Mouse (Mus musculus): ENCODE data around the gene Otulin.

The Otulin gene

DNA sequence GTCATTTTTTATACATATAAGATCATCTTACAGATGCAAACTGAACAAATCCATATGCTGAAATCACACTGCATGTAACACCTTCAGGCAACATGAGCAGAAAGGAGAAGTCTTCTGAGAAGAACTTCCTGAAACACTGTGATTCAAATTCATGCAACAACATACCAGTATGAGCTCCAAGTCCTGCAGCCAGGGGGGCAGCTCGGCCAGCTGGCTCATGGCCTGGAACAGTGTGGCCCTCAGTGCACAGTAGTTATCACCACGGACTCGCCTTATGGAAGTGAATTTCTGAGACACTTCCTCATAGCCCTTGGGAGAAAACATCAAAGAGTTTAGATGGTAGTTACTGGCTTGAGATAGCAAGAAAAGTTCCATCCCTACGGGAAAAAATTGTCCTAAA lies 14.3 kb downstream of the Otulin start:
- peak in 1 of 2 experiments; percentile 36 for DNase-seq (ENCODE audit: low spot score in 2 of 2)

DNA sequence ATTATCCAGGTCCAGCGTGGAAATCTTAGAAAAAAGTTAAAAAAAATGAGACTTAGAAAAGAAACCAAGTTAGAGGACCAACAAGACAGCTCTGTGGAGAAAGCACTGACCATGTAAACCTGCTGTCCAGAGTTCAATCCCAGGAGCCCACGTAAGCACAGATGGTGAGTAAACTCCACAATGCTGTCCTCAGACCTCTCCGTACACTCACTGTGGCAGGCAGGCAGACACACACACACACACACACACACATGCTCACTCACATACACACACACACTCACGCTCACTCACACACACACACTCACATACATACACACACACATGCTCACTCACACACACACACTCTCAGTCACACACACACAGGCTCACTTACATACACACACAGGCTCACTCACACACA lies 17.2 kb downstream of the Otulin start:
- no peak for DNase-seq (ENCODE audit: low spot score in 2 of 2)

DNA sequence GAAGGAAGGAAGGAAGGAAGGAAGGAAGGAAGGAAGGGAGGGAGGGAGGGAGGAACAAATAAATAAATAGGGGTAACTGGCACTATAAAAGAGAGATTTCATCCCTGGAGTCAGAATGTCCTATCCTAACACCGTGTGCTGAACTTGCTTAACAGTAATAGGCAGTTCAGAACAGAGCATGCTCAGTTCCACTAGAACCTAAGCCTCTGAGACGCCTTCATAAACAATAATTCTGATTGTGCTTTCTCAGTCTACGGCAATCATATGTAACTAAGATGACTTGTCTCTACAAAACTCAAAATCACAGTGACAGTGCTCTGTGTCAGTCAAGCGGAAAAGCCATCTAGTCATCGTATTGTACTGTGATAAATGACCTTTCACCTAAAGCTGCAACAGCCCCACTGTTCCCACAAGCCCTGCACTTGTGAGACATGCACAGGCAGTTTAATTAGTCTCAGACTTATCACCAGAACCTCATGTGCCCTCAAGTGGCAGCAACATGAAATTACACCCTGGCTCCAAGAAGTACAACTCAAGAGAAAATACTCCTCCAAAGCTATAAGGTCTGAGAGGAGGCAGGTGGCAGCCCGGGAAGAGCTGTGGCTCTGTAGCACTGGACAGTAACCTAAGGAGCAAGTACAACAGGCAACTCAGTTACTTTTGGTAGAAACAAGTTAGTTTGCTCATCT lies 17.8 kb downstream of the Otulin start:
- DNase-seq (ENCODE audit: low spot score in 2 of 2) = peak in 1 of 2 experiments; percentile 30

DNA sequence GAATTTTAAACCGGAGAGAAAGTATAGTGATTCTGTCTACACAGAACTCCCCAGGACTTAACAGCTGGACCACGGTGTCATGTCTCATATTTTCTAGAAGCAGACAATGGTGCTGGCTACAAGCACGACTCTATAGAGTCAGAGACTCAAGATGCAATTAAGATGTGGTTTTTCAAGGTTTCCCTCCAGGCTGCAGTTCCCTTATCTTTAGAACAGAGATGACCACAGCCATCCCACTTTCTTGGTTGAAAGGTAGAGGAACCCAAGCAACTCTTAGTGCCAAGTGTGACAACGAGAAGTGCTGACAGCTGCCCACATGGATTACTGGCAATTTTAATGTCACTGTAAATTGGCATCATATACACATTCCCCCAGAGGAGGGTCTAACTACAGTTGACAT lies 20.9 kb downstream of the Otulin start:
- no peak for DNase-seq (ENCODE audit: low spot score in 2 of 2)

DNA sequence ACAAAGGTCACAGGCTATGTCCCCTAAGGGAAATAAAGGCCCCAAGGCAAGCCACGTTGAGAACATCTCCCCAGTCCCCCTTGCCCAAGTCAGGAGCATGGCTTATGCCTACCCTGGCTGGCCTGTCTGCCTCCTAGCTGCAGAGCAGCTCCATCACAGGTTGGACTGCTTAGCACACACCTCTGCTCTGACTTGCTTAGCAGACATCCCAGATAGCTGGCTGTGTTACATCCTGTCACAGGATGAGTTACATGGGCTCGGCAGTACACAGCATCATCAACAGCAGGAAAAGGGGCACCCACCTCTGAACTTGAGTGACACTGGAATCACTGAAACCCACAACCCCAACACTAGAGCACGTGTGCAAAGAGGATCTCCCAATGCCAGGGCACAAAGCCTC lies 25.2 kb downstream of the Otulin start:
- no peak for DNase-seq (ENCODE audit: low spot score in 2 of 2)

DNA sequence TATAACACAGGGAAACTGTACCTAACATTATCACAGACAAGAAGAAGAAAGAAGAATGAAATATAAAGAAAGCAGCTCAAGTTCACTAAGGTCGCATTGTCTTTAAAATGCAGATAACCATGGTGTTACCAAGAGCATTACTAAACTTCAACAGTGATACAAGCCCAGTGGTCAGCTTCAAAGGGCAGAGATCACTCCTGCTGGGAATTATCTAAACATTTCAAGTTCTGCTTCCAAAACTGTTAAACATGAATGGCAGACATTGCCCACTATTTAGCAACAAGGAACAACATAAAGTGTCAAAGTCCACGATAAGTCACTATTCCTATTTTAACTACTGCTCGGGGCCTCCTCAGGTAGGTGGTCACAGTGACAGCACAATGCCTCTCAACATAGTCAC lies 25.9 kb downstream of the Otulin start:
- no peak for DNase-seq (ENCODE audit: low spot score in 2 of 2)

DNA sequence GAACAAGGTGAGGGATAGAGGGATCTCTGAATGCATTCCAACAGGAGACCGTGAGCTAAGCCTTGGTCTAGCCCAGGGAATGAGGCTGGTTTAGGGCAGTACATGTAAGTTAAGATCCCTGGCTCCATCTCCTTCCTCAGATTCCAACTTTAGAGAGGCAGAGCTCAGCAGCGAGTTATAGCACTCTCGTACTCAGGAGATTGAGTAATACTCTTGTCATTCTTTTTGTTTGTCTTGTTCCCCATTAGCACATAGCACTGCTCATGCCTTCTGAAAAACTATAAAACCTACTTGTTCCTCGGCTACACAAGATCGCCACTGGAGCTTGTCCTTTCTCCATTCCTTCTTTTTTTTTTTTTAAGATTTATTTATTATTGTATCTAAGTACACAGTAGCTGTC lies 30.0 kb downstream of the Otulin start:
- no peak for DNase-seq (ENCODE audit: low spot score in 2 of 2)

DNA sequence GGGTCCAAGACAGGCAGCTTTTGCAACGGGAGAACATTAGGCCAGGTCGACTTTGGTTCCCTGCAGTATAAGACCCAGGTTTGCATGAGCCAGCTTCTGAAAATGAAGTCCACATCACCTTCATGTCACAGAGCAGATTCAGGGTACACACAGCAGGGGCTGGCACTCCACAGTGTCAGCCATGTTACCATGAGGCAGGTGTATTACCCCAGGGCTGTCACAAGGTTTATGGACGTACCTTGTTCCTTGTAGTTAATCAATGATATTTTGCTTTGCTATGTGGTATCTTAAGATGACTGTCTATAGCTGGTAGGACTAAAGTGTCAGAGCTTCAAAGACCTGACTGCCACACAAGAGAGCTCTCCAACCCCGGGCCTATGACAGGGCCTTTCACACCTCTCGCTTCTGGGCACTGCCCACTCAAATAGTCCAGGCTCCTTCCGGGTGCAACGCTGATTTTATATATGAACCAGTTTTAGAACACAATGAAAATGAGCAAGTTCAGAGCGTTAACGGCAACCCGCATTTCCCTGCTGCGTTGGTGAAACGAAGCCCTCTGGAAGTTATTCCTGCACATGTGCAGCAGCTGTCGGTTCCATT lies 31.6 kb downstream of the Otulin start:
- DNase-seq (ENCODE audit: low spot score in 2 of 2) = no peak

DNA sequence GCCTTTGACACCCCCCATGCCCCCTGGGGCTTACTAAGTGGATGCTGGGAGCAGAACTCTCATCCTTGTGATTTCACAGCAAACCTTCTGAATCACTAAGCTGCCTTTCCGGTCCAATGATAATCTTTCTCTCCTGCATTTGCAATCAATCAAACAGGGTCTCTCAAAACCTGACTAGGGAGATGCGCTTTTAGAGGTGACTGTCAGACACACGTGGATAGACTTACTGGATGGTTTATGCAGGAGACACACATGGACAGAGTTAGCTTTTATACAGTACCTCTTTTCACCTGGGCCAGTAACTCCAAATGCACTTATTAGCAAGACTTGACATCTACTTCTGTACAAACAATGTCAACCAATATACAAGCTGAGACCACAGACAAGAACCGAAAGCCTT lies 33.0 kb downstream of the Otulin start:
- DNase-seq (ENCODE audit: low spot score in 2 of 2) = no peak

DNA sequence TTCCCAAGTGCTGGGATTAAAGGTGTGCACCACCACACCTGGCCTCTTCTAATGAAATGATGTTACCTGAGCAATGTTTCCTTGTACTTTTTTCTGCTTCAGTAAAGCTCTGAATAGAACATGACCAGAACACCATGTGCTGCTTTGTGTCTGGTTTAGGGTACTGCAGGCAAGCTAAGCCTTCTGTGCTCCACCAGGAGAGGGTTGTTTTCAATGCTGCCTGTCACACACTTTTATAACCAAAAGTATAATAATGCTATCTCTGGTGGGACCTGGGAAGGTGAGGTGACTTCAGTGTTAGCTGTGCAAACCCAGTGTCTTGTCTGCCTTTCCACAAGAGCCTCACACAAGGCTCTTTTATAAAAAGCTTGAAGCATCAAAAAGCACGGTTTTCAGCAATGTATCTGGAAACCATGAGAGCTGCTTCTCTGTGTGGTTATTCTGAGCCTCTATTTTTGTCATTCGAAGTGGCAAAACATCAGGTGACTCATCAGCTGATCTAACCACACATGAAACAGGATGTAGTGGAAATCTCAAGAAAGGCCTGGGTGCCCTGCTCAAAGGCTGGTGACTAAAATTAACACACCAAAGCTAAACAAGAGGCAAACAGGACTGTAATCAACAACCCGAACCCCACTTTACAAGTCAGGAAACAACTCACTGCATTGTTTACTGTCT lies 33.9 kb downstream of the Otulin start:
- peak in 1 of 2 experiments; percentile 68 for DNase-seq (ENCODE audit: low spot score in 2 of 2)

DNA sequence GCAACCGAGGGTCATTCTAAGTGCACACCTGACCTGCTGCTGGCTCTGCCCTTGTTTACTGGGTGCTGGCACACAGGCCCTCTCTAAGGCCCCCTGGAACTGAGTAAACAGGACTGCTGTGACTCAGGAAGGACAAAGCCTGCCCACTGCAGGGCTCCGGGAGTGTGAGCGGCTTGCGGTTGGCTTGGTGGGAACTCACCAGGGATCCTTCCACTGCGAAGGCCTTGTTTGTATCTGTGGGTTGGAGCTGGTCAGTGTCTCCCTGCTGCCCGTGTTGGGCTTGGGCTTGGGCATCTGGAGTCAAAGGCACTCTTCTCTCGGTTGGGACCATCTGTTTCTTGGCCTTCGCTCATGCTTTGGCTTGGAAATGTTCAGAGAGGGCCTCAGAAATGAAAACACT lies 34.9 kb downstream of the Otulin start:
- no peak for DNase-seq (ENCODE audit: low spot score in 2 of 2)

DNA sequence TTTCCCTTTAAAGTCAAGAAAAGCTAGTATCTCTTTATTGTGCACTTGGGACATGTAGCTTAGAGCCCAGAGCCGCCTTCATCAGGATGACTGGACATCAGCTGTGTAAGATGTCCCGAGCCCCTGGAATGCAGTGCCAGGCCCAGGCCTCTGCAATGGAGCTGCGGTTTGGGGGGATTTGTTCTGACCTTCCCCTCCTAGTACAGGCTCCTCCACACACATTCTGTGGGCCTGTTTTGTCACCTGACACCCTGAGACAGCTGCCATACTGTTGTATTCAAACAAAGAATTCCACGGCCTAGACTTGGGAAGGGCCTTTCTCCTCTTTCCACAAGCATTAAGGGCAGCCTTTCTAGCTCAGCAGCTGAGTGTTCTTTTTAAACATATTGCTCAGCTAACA lies 35.5 kb downstream of the Otulin start:
- no peak for DNase-seq (ENCODE audit: low spot score in 2 of 2)

DNA sequence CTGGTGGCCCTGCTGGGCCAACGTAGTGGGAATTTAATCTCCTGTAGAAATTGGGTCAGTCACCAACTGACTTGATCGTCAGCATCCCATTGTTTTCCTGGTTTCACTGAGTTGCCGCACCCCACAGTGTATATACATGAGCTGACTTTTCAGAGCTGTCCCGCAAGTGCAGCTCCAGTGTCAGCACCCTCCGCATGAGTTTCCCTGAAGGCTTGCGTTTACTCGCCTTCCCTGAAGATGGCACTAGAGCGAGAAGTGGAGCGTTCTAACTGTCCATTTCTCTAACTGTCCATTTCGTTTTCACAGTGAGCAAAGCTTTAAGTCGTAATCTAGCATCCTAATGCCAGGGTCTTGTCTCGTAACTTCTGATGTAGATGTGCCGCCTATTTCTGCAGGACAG lies 36.8 kb downstream of the Otulin start:
- no peak for DNase-seq (ENCODE audit: low spot score in 2 of 2)

DNA sequence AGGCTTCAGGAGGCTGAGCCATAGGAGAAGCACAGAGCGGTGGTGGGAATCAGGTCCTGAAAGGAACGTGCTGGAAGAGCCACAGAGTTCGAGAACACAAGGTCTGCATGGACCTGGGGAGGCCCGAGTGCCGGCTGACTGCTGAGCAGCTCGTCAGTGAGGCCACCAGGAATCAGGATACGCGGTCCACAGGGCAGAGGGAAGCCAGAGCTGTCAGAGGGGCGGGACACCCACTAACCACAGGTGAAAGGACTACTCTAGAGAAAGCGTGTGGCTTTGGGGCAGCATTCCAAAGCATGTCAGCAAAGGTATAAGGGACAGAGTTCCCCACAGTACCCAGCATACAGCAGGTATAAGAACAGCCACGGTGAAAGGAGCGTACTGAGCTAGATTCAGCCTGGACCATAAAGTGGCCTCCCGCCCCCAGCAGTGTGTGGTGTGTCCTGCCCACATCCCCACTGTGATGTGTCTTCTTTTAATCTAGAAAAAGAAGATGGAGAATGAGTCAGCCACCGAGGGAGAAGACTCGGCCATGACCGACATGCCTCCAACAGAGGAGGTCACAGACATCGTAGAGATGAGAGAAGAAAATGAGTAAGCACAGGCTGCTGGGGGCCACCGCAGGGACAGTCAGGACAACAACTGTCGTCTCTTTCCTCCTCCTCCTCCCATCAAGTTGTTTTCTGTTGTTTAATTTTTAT lies 37.7 kb downstream of the Otulin start:
- DNase-seq (ENCODE audit: low spot score in 2 of 2) = no peak

DNA sequence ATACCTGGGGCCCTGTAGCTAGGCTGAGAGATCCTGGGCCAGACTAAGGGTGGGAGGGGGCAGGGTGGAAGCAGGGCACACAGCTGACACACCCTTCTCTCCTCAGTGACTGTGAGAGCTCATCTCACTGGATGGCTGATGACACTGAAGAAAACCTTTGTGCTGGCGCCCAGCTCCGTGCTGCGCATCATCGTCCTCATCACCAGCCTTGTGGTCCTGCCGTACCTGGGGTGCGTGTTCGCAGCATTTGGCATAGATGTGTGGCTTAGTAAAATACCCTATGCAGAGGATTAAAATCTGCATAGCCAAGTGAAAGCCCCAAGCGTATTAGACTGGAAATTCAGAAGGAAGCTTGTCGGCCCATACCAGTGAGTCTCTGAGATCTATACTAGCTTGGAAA lies 39.7 kb downstream of the Otulin start:
- no peak for DNase-seq (ENCODE audit: low spot score in 2 of 2)

DNA sequence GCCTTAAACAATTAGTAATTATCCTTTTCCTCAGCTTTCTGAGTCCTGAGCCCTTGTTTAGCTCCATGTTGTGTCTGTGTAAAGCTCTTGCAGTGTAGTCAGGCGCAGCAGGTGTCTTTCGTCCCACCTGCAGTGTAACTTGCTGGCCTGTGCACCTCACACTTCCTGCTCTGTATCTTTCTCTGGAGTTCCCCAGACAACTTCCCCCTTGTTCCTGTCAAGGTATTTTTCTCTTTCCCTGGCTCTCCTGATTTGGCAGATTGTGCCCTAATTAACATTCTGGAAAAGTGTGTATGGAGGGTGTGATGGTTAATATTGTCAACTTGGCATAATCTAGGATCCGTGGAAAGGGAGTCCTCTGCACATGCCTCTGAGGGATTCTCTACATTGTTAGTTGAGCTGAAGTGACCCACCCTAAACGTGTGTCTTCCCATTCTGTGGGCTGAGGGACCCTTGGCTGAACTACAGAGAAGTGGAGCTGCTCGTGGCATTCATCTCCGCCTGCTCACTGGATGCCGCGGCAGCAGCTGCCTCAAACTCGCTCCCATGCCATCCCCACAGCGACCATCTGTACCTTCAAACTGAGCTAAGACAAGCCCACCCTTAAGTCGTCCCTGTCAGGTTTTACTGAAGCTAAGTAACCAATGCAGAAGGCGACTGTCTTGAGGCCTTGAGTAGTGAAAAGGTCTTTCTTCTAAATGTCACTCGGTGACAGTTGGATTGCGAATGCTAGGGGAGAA lies 42.2 kb downstream of the Otulin start:
- DNase-seq (ENCODE audit: low spot score in 2 of 2) = no peak

DNA sequence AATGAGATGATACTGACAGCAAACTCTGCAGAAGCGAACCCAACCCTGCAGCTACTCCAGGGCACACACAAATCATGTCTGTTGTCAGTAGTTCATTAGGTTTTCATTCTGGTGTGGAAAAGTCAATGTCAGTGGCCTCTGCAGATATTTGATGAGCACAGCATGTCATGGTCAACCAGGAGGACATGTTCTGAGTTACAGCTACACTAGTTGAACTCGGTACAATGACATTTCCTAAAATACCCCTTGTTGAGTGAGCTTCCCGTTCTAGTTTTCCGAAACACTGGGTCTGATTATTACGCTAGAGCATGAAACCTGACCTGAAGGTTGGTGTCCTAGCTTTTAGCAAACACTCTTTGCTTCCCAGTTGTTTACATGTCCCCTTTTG lies 44.4 kb downstream of the Otulin start:
- DNase-seq (ENCODE audit: low spot score in 2 of 2) = no peak

DNA sequence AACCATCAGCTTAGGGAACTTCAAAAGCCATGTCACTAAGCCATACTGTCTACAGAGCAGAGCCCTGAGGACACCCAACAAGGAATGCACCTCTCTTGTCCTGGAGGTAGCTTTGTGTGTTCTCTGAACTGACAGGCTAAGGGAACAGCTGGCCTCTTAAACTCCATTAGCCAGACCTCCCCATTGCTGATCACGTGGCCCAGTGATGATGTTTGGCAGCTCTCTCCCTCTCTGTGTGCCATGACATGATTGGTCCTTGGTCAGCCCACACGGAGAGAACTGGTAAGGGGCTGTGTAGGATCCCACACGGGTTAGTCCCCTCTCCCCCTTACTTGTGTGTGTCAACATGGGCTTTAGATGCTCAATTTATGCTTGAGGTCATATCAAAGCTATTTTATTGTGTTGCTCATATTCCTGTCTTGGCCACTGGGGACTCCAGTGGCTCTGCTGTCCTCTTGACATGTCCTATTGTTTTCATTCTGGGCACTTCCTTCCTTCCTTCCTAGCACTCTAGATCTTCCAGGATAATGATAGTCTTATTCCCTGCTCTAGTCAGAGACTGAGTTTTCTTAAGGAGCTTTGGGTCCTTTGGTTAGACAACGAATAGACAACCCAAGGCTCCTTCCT lies 44.9 kb downstream of the Otulin start:
- no peak for DNase-seq (ENCODE audit: low spot score in 2 of 2)

DNA sequence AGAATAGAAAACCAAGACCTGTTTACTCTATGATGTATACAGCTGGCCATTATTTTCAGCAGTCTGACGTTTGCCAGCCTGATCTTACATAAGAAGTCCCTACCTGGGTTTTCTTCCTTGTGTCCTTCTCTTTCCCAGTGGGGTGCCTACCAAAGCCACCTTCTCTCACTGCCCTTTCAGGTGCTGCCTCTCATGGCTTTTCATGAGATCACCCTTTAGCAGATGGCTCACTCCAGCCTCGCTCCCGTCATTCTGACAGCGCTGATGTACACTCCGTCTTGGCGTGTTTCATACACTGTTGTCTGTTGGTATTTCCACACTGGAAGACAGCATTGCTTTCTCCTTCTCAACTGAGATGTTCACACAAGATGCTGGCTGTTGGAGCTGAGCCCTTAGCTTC lies 46.9 kb downstream of the Otulin start:
- DNase-seq (ENCODE audit: low spot score in 2 of 2) = no peak

DNA sequence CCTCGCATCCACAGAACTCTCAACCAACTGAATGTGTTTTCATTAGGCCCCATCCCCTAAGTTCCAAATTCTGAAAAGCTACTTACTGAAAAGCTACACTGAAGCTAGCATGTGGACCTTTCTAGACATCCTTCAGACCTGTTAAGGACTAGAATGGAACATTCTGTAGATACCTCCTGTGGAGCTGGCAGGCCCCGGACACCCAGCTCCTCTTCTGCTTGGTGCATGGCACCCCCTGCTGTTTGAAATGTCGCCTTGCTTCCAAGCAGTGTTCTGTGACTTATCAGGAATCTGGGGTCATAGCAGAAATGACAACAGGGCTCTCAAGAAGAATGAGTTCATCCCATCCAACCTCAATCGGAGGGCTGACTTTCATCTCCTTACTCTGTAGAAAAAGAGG lies 47.5 kb downstream of the Otulin start:
- no peak for DNase-seq (ENCODE audit: low spot score in 2 of 2)

DNA sequence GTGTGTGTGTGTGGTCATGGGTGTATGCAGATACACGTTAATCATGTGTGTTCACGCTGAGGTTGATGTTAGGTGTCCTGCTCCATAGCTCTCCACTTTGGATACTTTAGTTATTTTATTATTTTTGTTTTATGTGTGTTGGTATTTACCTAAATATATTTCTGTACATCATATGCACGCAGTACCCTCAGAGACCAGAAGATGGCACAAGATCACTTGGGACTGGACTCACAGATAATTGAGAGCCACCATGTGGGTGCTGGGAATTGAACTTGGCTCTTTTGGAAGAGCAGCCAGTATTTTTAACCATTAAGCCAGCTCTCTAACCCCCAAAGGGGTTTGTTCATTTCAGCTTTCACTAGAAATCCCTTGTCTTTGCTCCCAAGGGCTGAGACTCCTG lies 48.1 kb downstream of the Otulin start:
- no peak for DNase-seq (ENCODE audit: low spot score in 2 of 2)

DNA sequence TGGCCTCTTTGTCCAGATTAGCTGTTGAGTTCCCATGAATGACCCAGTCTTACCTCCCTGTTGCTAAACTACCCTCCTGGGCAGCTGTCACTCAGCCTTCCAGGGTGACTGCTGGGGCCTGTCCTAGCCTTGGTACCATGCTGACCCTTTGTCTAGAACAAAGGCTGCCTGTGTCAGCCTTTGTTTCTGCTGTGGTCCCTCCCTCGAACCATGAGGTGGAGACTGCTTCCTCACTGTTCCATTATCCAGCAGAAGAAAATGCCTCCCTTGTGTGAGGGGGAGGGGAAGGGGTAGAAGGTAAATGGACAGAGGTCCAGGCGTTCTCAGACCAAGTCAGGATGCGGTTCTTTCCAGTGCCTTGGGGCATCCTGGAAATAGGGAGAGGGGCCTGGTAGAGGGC lies 48.9 kb downstream of the Otulin start:
- no peak for DNase-seq (ENCODE audit: low spot score in 2 of 2)
